Mouse (Mus musculus): ENCODE measurements around the gene Aox1. TPM values are rescaled to one million over a fixed set of nuclear protein-coding genes. Genes with fewer than 3 reads are reported as not detected.

The Aox1 gene
- polyA plus RNA-seq, 1 experiment from 2014 or later, result 0.07 TPM

- H3K4me2 ChIP-seq, result no peak overlapping the region
- ATAC-seq (replicated peaks; ENCODE audit: low FRiP score) (no peak), DNase-seq (ENCODE audit: low spot score) (no peak)
- H3K9ac ChIP-seq (ENCODE audit: low read depth, low read length), result no peak overlapping the region
- H3K4me1 ChIP-seq (replicated peaks; ENCODE audit: control insufficient read depth, insufficient read depth, low read length), result no peaks in the 10 kb centered on the region
- 64% methylated on average over 5 of the region's 5 CpGs for WGBS
- H3K27ac ChIP-seq (ENCODE audit: low read depth, low read length), result no peak overlapping the region
- no peaks in the 10 kb centered on the region for H3K36me3 ChIP-seq (ENCODE audit: control insufficient read depth, insufficient read depth, low read length)
- H3K4me3 ChIP-seq (ENCODE audit: low read depth, low read length), result no peak overlapping the region
- H3K27me3 ChIP-seq (replicated peaks; ENCODE audit: control insufficient read depth, insufficient read depth, low read length), result no peaks in the 10 kb centered on the region
- no peaks in the 10 kb centered on the region for H3K9me3 ChIP-seq (ENCODE audit: control insufficient read depth, low read length)
These were observed 59.6 kb downstream of the Aox1 start for GRCm38 (mm10) chr1:58089316-58089715.

- H3K9me3 ChIP-seq (ENCODE audit: control insufficient read depth, low read length), result no peaks in the 10 kb centered on the region
- no peak overlapping the region for H3K9ac ChIP-seq (ENCODE audit: low read depth, low read length)
- no peak overlapping the region for H3K4me2 ChIP-seq
- 74% methylated on average over 4 of the region's 4 CpGs for WGBS
- no peak overlapping the region for H3K4me3 ChIP-seq (ENCODE audit: low read depth, low read length)
- H3K27ac ChIP-seq (ENCODE audit: low read depth, low read length), result no peak overlapping the region
- H3K27me3 ChIP-seq (replicated peaks; ENCODE audit: control insufficient read depth, insufficient read depth, low read length), result no peaks in the 10 kb centered on the region
- H3K36me3 ChIP-seq (ENCODE audit: control insufficient read depth, insufficient read depth, low read length), result no peaks in the 10 kb centered on the region
- no peak for ATAC-seq (replicated peaks; ENCODE audit: low FRiP score)
- H3K4me1 ChIP-seq (replicated peaks; ENCODE audit: control insufficient read depth, insufficient read depth, low read length), result no peaks in the 10 kb centered on the region
- no peak for DNase-seq (ENCODE audit: low spot score)
These were observed 60.5 kb downstream of the Aox1 start for GRCm38 (mm10) chr1:58090191-58090590.

- Histone ChIP-seq H3K4me1 (replicated peaks; ENCODE audit: control insufficient read depth, insufficient read depth, low read length) (no peaks in the 10 kb centered on the region), H3K9ac (ENCODE audit: low read depth, low read length) (no peak overlapping the region), H3K36me3 (ENCODE audit: control insufficient read depth, insufficient read depth, low read length) (no peaks in the 10 kb centered on the region), H3K4me3 (ENCODE audit: low read depth, low read length) (no peak overlapping the region), H3K27ac (ENCODE audit: low read depth, low read length) (no peak overlapping the region), H3K4me2 (no peak overlapping the region), H3K27me3 (replicated peaks; ENCODE audit: control insufficient read depth, insufficient read depth, low read length) (no peaks in the 10 kb centered on the region), H3K9me3 (ENCODE audit: control insufficient read depth, low read length) (no peaks in the 10 kb centered on the region)
- ATAC-seq (replicated peaks; ENCODE audit: low FRiP score) (no peak), DNase-seq (ENCODE audit: low spot score) (no peak)
- WGBS, result 58% methylated on average over 3 of the region's 3 CpGs
These were observed 61.5 kb downstream of the Aox1 start for GRCm38 (mm10) chr1:58091213-58091612.

GRCm38 (mm10) chr1:58091992-58092560, 62.3 kb downstream of the Aox1 start:
- no peak overlapping the region for H3K4me2 ChIP-seq
- WGBS, result 74% methylated on average over 2 of the region's 2 CpGs
- no peak for ATAC-seq (replicated peaks; ENCODE audit: low FRiP score)

GRCm38 (mm10) chr1:58097338-58097737, 67.6 kb downstream of the Aox1 start:
- ATAC-seq (replicated peaks; ENCODE audit: low FRiP score), result no peak
- 78% methylated on average over 6 of the region's 6 CpGs for WGBS
- H3K4me1 ChIP-seq (replicated peaks; ENCODE audit: control insufficient read depth, insufficient read depth, low read length), result no peaks in the 10 kb centered on the region
- no peak overlapping the region for H3K27ac ChIP-seq (ENCODE audit: low read depth, low read length)
- no peak overlapping the region for H3K4me3 ChIP-seq (ENCODE audit: low read depth, low read length)
- no peaks in the 10 kb centered on the region for H3K27me3 ChIP-seq (replicated peaks; ENCODE audit: control insufficient read depth, insufficient read depth, low read length)
- H3K9me3 ChIP-seq (ENCODE audit: control insufficient read depth, low read length), result no peaks in the 10 kb centered on the region
- H3K36me3 ChIP-seq (ENCODE audit: control insufficient read depth, insufficient read depth, low read length), result no peaks in the 10 kb centered on the region
- H3K9ac ChIP-seq (ENCODE audit: low read depth, low read length), result no peak overlapping the region
- no peak overlapping the region for H3K4me2 ChIP-seq
- DNase-seq (ENCODE audit: low spot score), result no peak

More at GRCm38 (mm10) chr1:58091992-58092560, 62.3 kb downstream of the Aox1 start:
- H3K9ac ChIP-seq (ENCODE audit: low read depth, low read length), result no peak overlapping the region
- no peaks in the 10 kb centered on the region for H3K9me3 ChIP-seq (ENCODE audit: control insufficient read depth, low read length)
- H3K27ac ChIP-seq (ENCODE audit: low read depth, low read length), result no peak overlapping the region
- no peaks in the 10 kb centered on the region for H3K4me1 ChIP-seq (replicated peaks; ENCODE audit: control insufficient read depth, insufficient read depth, low read length)
- DNase-seq (ENCODE audit: low spot score), result no peak
- H3K27me3 ChIP-seq (replicated peaks; ENCODE audit: control insufficient read depth, insufficient read depth, low read length), result no peaks in the 10 kb centered on the region
- H3K4me3 ChIP-seq (ENCODE audit: low read depth, low read length), result no peak overlapping the region
- H3K36me3 ChIP-seq (ENCODE audit: control insufficient read depth, insufficient read depth, low read length), result no peaks in the 10 kb centered on the region

- no peaks in the 10 kb centered on the region for H3K36me3 ChIP-seq (ENCODE audit: control insufficient read depth, insufficient read depth, low read length)
- no peak for ATAC-seq (replicated peaks; ENCODE audit: low FRiP score)
- H3K27me3 ChIP-seq (replicated peaks; ENCODE audit: control insufficient read depth, insufficient read depth, low read length), result no peaks in the 10 kb centered on the region
- no peak overlapping the region for H3K4me3 ChIP-seq (ENCODE audit: low read depth, low read length)
- H3K27ac ChIP-seq (ENCODE audit: low read depth, low read length), result no peak overlapping the region
- H3K4me1 ChIP-seq (replicated peaks; ENCODE audit: control insufficient read depth, insufficient read depth, low read length), result no peaks in the 10 kb centered on the region
- no peak for DNase-seq (ENCODE audit: low spot score)
- no peaks in the 10 kb centered on the region for H3K9me3 ChIP-seq (ENCODE audit: control insufficient read depth, low read length)
- no peak overlapping the region for H3K4me2 ChIP-seq
- H3K9ac ChIP-seq (ENCODE audit: low read depth, low read length), result no peak overlapping the region
These were observed 69.4 kb downstream of the Aox1 start for GRCm38 (mm10) chr1:58099119-58099518.

- H3K4me2 ChIP-seq, result no peak overlapping the region
- H3K4me3 ChIP-seq (ENCODE audit: low read depth, low read length), result no peak overlapping the region
- no peak for ATAC-seq (replicated peaks; ENCODE audit: low FRiP score)
- H3K27ac ChIP-seq (ENCODE audit: low read depth, low read length), result no peak overlapping the region
- DNase-seq (ENCODE audit: low spot score), result no peak
- no peak overlapping the region for H3K9ac ChIP-seq (ENCODE audit: low read depth, low read length)
- H3K9me3 ChIP-seq (ENCODE audit: control insufficient read depth, low read length), result no peaks in the 10 kb centered on the region
- H3K27me3 ChIP-seq (replicated peaks; ENCODE audit: control insufficient read depth, insufficient read depth, low read length), result no peaks in the 10 kb centered on the region
- H3K4me1 ChIP-seq (replicated peaks; ENCODE audit: control insufficient read depth, insufficient read depth, low read length), result no peaks in the 10 kb centered on the region
- 70% methylated on average over 2 of the region's 2 CpGs for WGBS
- no peaks in the 10 kb centered on the region for H3K36me3 ChIP-seq (ENCODE audit: control insufficient read depth, insufficient read depth, low read length)
These were observed 71.9 kb downstream of the Aox1 start for GRCm38 (mm10) chr1:58101531-58102146.

GRCm38 (mm10) chr1:58102494-58102893, 72.8 kb downstream of the Aox1 start:
- ATAC-seq (replicated peaks; ENCODE audit: low FRiP score), result no peak
- 73% methylated on average over 7 of the region's 7 CpGs for WGBS
- no peak overlapping the region for H3K27ac ChIP-seq (ENCODE audit: low read depth, low read length)

GRCm38 (mm10) chr1:58105685-58106084, 76.0 kb downstream of the Aox1 start:
- H3K9ac ChIP-seq (ENCODE audit: low read depth, low read length), result no peak overlapping the region
- WGBS, result 85% methylated on average over 6 of the region's 6 CpGs
- no peaks in the 10 kb centered on the region for H3K4me1 ChIP-seq (replicated peaks; ENCODE audit: control insufficient read depth, insufficient read depth, low read length)
- no peaks in the 10 kb centered on the region for H3K36me3 ChIP-seq (ENCODE audit: control insufficient read depth, insufficient read depth, low read length)
- H3K4me2 ChIP-seq, result no peak overlapping the region
- DNase-seq (ENCODE audit: low spot score), result no peak
- ATAC-seq (replicated peaks; ENCODE audit: low FRiP score), result no peak
- H3K4me3 ChIP-seq (ENCODE audit: low read depth, low read length), result no peak overlapping the region
- H3K9me3 ChIP-seq (ENCODE audit: control insufficient read depth, low read length), result no peaks in the 10 kb centered on the region
- H3K27ac ChIP-seq (ENCODE audit: low read depth, low read length), result no peak overlapping the region
- H3K27me3 ChIP-seq (replicated peaks; ENCODE audit: control insufficient read depth, insufficient read depth, low read length), result no peaks in the 10 kb centered on the region

More at GRCm38 (mm10) chr1:58102494-58102893, 72.8 kb downstream of the Aox1 start:
- Histone ChIP-seq H3K4me3 (ENCODE audit: low read depth, low read length) (no peak overlapping the region), H3K27me3 (replicated peaks; ENCODE audit: control insufficient read depth, insufficient read depth, low read length) (no peaks in the 10 kb centered on the region), H3K9me3 (ENCODE audit: control insufficient read depth, low read length) (no peaks in the 10 kb centered on the region), H3K4me2 (no peak overlapping the region), H3K9ac (ENCODE audit: low read depth, low read length) (no peak overlapping the region), H3K36me3 (ENCODE audit: control insufficient read depth, insufficient read depth, low read length) (no peaks in the 10 kb centered on the region), H3K4me1 (replicated peaks; ENCODE audit: control insufficient read depth, insufficient read depth, low read length) (no peaks in the 10 kb centered on the region)
- no peak for DNase-seq (ENCODE audit: low spot score)
